Mouse (Mus musculus): ENCODE results near the gene Gm20835.
"Not testable (repeated sequence)": the region's sequence is repeated elsewhere in the genome, so short reads cannot be mapped to it uniquely, and the experiment has no call there.

Gene Gm20835

DNA sequence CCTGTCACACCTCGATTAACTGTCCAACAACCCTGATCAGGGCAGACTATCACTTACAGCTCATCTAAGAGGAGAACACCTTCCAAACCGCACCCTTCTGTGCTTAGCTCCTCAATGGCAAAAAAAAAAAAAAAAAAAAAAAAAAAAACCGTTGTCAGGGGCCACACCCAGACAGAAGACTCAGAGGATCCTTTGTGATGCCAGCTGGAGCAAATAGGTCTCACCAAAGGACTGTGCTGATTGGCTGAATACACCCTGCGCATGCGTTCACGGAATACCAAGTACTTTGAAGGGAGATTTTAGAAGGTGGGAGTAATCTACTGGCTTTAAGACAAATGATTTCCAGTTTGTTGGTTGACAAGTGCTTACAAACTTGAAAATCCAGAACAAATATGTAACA is at the start of gene Gm20835:
TSS of gene Gm20835 (minus strand) at position 101 of the 400 bp plus-strand sequence.
- in situ Hi-C loops (cut with MboI, MseI), result not testable (repeated sequence)
